Mouse (Mus musculus): ENCODE results near the gene Trpm3.

Gene Trpm3

DNA sequence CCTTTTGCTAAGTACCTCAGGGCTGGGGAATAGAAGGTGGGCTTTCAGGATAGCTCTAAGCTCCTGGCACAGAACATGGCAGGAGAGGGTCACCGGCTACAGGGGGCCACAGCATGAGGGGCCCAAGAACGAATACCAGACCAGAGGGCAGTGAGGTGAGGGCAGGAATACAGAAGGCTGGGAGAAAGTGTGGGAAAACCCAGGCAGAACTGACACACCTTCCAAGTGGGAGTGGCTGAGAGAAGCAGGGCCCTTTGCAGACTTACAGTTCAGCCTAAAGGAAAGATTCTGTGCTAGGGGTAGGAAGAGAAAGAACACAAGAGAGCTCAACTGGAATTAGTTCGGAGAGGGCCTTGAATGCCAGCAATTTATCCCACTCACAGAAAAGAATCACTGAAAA is 896.9 kb downstream of the Trpm3 start:
- DNase-seq (ENCODE audit: low spot score in 2 of 2): no peak

DNA sequence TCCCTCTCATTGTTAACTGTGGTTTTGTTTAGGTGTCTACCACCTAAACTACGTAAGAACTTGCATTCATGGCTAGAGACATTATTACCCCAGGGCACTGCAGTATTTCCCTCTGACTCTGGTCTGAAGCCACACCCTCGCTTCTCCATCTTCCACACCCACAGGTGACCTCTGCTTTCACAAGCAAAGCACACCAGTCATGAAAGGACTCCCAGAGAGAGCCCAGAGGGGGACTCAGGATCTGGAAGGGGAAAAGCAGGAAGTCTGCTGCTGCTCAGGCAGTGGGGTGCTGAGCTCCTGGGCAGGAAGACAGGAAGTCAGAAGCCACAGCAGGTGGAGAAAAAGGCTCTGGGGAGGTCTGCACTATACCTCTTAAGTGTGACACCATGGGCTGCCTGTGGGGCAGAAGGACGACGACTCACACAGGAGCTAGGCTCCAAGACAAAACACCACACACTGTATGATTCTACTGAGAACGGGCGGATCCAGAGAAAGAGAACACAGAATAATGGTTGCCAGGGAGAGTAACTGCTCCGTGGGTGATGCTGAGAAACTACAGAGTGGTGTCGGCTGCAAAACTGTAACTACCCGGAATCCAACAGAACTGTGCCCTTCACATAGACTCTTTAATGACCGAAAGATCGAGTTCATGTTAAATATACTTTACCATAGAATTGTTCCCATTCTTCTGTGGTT is 898.1 kb downstream of the Trpm3 start:
- no peak for DNase-seq (ENCODE audit: low spot score in 2 of 2)

DNA sequence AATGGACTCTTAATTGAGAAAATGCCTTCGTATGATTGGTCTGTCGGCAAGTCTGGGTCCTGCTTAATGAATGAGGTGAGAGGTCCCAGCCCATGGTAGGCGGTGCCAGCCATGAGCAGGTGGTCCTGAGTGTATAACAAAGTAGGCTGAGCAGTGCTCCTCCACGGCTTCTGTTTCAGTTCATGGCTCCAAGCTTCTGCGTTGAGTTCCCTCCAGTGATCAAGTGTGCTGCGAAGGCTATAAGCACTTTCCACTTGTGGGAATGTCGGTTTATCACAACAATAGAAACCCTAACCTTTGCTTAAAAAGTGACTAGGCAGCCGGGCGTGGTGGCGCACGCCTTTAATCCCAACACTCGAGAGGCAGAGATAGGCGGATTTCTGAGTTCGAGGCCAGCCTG is 898.7 kb downstream of the Trpm3 start:
- no peak for DNase-seq (ENCODE audit: low spot score in 2 of 2)

DNA sequence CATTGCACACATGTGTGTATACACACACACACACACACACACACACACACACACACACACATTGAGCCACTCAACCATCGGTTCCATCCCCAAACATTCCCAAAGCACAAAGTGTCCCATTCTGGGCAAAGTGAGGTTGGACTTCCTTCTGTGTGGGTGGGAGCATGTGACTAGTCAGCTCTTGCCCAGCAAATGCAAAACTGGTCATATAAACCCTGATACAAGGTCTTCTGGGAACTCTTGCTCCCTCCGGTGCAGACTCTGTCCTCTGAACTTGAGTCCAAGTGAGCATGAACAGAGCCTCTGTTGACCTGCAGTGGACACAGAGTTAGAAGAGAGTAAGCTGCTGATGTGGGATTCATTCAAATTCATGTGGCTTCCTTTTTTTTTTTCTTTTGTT is 899.5 kb downstream of the Trpm3 start:
- no peak for DNase-seq (ENCODE audit: low spot score in 2 of 2)

DNA sequence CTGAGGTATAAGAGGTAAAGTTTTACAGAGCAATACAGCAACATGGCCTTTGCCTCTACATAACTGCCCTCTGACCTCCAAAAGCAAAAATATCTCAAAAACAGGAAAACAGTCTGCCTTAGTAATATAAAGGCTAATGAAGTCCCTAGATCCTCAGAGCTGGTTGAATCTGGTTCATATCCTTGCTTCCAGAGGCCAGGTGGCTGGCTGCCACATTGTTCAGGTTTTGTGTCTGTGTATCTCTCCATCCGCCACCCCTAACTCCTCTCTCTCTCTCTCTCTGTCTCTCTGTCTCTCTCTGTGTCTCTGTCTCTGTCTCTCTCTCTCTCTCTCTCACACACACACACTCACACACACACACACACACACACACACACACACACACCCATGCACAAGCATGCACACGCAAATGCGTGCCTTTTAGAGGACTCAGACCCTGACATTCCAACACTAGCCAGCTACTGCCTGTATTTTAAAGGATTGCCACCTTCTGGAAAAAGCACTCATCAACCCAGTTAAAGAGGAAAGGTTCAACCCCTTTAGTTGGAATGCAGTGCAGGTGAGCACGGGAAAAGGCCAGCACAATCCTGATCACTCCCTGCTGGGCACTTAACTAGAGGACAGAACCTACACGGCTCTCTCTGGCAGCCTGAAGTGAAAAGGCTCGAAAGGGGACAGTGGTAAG is 902.8 kb downstream of the Trpm3 start:
- DNase-seq (ENCODE audit: low spot score in 2 of 2): no peak

DNA sequence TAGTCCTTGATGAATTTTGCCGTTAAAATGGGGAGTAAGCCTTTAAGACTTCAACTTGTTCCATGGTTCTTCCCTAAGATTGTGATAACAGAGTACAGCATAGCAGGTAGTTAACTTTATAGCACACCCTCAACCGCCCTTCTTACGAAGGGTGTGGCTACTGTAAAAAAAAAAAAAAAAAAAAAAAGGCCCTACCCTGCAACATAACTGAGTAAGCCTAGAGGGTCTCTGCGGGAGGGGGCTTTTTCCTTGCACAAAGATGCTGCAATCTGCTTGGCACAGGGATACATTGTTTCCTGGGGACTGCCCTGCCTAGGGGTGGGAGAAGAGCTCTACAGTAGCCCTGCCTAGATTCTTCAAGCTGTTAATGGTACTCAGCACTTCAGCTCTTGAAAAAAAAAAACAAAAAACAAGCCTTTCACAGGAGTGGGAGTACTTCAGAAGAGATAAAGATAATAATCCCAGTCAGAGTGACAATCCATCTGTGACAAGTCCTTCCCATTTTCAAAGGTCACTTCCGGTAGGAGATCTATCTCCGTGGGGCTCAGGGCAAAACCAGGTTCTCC is 903.4 kb downstream of the Trpm3 start:
- DNase-seq (ENCODE audit: low spot score in 2 of 2): no peak

DNA sequence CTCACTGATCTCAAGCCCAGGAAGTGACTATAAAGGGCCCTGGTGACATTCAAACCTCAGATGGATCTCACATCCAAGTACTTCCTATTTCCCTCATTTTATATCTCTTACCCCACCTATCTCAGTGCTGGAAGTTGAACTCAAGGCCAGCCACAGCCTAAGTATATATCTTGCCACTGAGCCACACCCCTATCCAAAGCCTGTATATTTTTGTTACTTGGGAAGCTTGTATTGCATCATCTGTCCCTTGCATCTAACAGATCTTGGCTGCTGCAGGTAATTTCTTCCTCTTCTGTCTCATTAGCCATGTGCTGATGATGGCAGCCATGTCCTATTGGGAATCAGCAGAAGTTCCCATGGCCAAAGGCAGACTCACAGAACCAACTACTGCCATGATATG is 904.9 kb downstream of the Trpm3 start:
- no peak for DNase-seq (ENCODE audit: low spot score in 2 of 2)

All from spleen, postnatal 14 days (tissue).